Mouse (Mus musculus): Measurements from ENCODE around the gene Slc44a1.

Slc44a1 gene

DNA sequence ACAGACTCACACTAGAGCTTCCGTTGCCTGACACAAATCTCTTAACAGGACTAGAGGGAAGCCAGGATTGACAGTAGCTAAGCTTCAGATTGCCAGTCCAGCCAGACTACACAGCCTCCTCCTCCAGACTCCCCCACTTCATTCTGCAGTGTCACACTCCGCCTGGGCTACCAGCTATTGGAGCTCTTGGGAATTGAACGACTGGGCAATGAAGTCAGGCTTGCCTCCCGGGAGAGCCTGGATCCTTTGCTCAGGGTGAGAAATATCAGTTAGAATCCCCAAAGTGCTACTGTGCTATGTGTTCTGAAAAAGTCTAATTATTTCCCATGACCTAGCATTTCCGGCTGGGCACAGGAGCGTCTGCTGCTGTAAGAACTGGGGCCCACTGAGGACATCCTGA lies 9.7 kb upstream of the Slc44a1 start:
- in situ Hi-C loops (cut with MboI), result no loop called here

DNA sequence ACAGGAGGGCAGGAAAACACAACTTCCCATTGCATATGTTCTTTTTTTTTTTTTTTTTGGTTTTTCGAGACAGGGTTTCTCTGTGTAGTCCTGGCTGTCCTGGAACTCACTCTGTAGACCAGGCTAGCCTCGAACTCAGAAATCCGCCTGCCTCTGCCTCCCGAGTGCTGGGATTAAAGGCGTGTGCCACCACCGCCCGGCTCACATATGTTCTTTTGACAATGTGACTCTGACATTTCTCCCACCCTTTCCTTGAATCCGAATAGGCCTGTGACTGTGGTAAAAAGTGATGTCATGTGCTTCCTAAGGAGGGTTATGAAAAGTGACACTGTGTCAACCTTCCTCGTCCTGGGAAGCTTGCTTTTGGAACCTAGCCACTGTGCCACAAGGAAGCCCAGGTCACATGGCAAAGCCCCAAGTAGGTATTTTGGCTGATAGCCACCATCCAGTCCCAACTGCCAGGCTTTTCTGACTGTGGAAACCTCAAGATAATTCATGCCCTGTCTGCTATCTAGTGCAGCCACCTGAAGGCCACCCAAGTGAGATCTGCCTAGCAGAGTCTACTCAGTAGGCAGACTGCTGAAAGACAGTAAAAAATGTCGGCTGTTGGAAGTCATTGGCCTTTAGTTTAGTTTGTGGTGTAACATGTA lies 8.5 kb upstream of the Slc44a1 start:
- in situ Hi-C loops (cut with MboI), result no loop called here

DNA sequence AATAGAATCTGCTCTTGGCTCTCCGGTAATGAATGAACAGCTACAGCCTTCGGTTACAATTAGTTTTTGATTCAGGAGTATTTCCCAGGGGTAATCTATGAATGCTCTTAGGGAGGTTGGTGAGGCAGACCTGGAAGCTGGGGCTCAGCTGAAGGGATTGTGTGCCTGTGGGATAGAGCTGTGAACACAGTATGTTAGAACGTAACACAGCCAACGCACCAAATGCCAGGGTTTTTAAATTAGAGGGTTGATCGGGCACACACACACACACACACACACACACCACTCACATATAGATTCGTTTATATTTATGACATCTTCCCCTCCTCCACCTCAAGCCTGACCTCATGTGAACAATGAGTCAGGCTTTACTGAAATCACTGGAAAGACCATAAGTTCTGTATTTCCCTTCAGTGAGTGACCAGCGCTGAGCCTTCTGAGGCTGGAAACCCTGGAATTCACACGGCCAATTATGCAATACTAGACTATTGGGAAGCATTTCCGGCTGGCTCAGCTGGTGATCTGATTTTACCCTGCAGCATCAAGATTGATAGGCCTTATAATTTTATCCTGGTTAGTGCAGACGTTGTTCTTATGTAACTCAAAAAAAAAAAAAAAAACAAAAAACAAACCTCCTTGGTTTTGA lies 3.0 kb upstream of the Slc44a1 start:
- in situ Hi-C loops (cut with MboI), result no loop called here

- in situ Hi-C loops (cut with MboI), result no loop called here
These were observed 1.8 kb upstream of the Slc44a1 start for GRCm38 (mm10) chr4:53438386-53438785.

DNA sequence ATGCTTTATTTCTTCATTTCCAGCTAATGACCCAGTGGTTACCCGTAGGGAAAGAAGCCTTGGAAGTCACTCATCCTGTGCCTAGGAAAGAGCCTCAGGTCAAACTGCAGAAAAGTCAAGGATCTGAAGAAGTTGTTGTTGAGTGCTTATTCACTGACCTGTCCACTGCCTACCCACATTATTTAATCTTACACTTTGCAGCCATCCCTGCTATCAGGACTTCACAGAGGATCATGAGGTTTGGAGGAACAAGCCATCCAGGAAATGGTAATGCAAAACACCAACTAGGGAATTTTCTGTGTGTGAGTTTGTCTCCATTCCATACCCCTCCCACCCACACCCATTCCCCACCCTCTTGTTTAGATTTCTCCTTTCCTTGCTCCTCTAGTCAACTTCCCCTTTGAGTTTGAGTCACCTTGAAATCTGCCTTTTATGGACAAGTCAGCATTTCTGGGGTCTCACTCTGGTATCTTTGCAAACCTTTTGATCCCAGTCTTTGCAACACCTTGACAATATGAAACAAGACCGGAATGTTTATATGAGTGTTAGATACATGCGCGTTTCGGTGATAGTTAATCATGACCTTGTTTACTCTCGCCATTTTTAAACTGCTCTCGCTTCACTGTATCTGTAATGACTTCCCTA lies 1.3 kb upstream of the Slc44a1 start:
- in situ Hi-C loops (cut with MboI), result no loop called here

- in situ Hi-C loops (cut with MboI), result no loop called here
These were observed 590 bp upstream of the Slc44a1 start for GRCm38 (mm10) chr4:53439636-53440009.

GRCm38 (mm10) chr4:53440816-53441571 lies 781 bp downstream of the Slc44a1 start:
- in situ Hi-C loops (cut with MboI), result no loop called here

- in situ Hi-C loops (cut with MboI), result no loop called here
These were observed 1.5 kb downstream of the Slc44a1 start for GRCm38 (mm10) chr4:53441683-53442082.

- in situ Hi-C loops (cut with MboI), result no loop called here
These were observed 6.0 kb downstream of the Slc44a1 start for GRCm38 (mm10) chr4:53446216-53446615.

- in situ Hi-C loops (cut with MboI), result no loop called here
These were observed 7.6 kb downstream of the Slc44a1 start for GRCm38 (mm10) chr4:53447773-53448172.

GRCm38 (mm10) chr4:53450736-53451135 lies 10.5 kb downstream of the Slc44a1 start:
- in situ Hi-C loops (cut with MboI), result no loop called here

GRCm38 (mm10) chr4:53451887-53452286 lies 11.7 kb downstream of the Slc44a1 start:
- in situ Hi-C loops (cut with MboI), result no loop called here

GRCm38 (mm10) chr4:53452457-53452856 lies 12.2 kb downstream of the Slc44a1 start:
- in situ Hi-C loops (cut with MboI), result no loop called here

DNA sequence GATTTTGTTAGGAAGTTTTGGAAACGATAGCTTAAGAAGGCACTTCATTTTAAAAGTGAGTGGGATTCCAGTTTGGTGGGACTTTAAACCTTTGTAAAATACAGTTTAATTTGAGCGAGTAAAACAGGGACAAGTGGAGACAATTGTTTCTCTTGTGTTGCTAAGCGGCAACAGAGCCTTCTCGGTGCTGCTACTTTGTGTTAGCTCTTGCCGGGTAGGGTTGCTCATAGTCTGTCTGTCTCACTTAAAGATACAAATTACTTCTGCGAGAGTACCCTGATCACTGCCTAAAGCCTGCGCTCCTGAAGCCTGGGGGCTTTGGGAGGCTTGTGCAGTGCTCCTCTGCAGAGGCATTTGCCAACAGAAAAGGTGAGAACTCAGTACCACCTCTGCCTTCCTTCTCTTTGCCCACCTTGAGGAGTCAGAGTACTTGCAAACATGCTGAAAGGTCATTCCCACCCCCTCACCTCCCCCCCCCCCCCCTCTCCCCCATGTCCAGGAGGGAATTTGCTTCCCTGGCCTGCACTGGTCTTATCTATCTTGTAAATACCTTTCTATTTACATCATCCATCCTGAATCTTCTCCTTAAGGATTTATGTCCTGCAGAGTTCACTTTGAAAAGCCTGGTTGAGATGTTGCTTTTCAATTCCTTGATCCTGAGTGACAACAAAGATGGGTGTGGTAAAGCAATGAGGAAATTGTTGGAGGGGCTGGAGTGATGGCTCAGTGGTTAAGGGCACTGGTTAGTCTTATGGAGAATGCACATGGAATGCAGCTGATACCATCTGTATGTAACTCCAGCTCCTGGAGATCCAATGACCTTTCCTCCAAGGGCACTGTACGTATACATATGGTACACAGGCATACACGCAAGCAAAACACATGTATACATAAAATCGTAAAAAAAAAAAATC lies 13.0 kb downstream of the Slc44a1 start:
- in situ Hi-C loops (cut with MboI), result no loop called here

DNA sequence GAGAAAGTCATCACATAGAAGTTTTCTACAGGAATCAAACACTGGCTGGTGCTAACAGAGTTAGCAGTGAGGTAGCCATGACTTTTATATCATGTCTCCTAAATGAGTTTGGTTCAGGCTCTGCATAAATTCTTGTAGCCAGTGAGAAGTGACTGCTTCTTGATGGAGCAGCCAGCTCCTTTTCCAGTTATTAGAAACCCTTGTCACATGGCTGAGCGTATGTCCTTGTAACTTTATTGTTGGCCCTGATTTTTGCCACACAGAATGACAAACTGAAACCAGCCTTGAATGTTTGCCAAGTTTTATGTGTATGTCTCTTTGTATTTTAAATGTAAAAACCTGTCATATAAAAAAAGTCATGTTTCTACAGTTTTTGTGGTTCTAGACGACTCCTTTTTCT lies 15.7 kb downstream of the Slc44a1 start:
- in situ Hi-C loops (cut with MboI), result no loop called here

- in situ Hi-C loops (cut with MboI), result no loop called here
These were observed 16.4 kb downstream of the Slc44a1 start for GRCm38 (mm10) chr4:53456570-53456969.

- in situ Hi-C loops (cut with MboI), result no loop called here
These were observed 18.3 kb downstream of the Slc44a1 start for GRCm38 (mm10) chr4:53458503-53458902.

DNA sequence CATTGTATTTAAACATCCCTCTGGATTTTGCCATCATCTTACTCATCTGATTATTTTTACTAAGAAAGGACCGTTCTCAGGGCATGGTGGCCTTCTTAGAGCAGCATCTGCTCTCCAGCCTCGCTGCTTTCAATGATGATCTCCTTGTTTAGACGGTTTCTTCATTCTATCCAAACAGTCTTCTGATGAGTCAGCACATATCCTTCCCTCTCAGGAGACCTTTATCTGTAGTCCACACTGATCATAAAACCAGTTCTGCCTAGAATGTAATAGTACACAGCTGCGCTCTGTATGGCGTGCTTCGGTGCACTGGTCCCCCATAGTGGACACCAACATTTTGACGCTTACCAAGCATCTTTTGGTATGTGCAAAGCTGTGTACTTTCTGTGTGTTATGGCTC lies 19.5 kb downstream of the Slc44a1 start:
- in situ Hi-C loops (cut with MboI), result no loop called here

DNA sequence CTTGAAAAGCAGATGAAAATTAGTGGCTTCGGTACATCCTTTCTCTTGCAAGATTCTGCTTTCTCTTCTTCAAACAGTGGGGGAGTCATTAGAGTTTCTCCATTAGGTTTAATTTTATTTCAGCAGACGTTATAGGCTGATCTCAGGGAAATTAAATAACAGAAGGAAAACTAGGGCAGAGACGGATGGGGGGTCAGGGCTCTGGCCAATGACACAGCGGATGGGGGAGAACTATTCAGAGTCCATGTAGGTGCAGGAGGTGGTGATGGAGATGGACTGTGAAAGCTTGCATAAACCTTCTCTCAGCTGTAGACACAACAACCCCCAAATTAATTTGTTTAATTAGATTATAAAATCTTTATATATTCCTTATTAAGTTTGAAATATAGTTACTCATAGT lies 20.8 kb downstream of the Slc44a1 start:
- in situ Hi-C loops (cut with MboI), result no loop called here

- in situ Hi-C loops (cut with MboI), result no loop called here
These were observed 21.9 kb downstream of the Slc44a1 start for GRCm38 (mm10) chr4:53462069-53462468.

- in situ Hi-C loops (cut with MboI), result no loop called here
These were observed 22.5 kb downstream of the Slc44a1 start for GRCm38 (mm10) chr4:53462505-53463251.

Data from mature B cell (primary cell).